Mouse (Mus musculus): ENCODE measurements at regions not wholly inside any gene's neighbourhood (a gene's known extent, or its start where the extent isn't known, plus 50 kb on each side); places are given as distances from the start of the nearest gene placed in this dataset.

- no peaks in the 10 kb centered on the region for H3K27me3 ChIP-seq (ENCODE audit: control insufficient read depth, insufficient read depth, low read length)
- H3K9me3 ChIP-seq (ENCODE audit: control insufficient read depth, low read length): no peaks in the 10 kb centered on the region
- H3K4me2 ChIP-seq (ENCODE audit: low read depth, low read length): no peak overlapping the region
- no peaks in the 10 kb centered on the region for H3K36me3 ChIP-seq (ENCODE audit: control insufficient read depth, insufficient read depth, low read length)
- H3K4me3 ChIP-seq (ENCODE audit: low read depth, low read length): no peak overlapping the region
- H3K4me1 ChIP-seq (ENCODE audit: control insufficient read depth, insufficient read depth, low read length): no peaks in the 10 kb centered on the region
- WGBS: 80% methylated on average over 7 of the region's 7 CpGs
- H3K27ac ChIP-seq (ENCODE audit: low read depth, low read length): no peak overlapping the region
- ATAC-seq (ENCODE audit: low read depth): no peak
- no peak overlapping the region for H3K9ac ChIP-seq (replicated peaks; ENCODE audit: low read depth, low read length)
These were observed 127.3 kb downstream of the CK137956 start for GRCm38 (mm10) chr4:127843421-127843820.

GRCm38 (mm10) chr4:127833668-127834067 lies 137.1 kb downstream of the CK137956 start:
- H3K4me3 ChIP-seq (ENCODE audit: low read depth, low read length): no peak overlapping the region
- H3K36me3 ChIP-seq (ENCODE audit: control insufficient read depth, insufficient read depth, low read length): no peaks in the 10 kb centered on the region
- WGBS: 89% methylated on average over 6 of the region's 6 CpGs
- no peaks in the 10 kb centered on the region for H3K9me3 ChIP-seq (ENCODE audit: control insufficient read depth, low read length)
- no peak overlapping the region for H3K9ac ChIP-seq (replicated peaks; ENCODE audit: low read depth, low read length)
- ATAC-seq (ENCODE audit: low read depth): no peak
- H3K4me2 ChIP-seq (ENCODE audit: low read depth, low read length): no peak overlapping the region
- H3K4me1 ChIP-seq (ENCODE audit: control insufficient read depth, insufficient read depth, low read length): no peaks in the 10 kb centered on the region
- no peak overlapping the region for H3K27ac ChIP-seq (ENCODE audit: low read depth, low read length)
- no peaks in the 10 kb centered on the region for H3K27me3 ChIP-seq (ENCODE audit: control insufficient read depth, insufficient read depth, low read length)

GRCm38 (mm10) chr4:127826988-127827387 lies 143.8 kb downstream of the CK137956 start:
- no peaks in the 10 kb centered on the region for H3K36me3 ChIP-seq (ENCODE audit: control insufficient read depth, insufficient read depth, low read length)
- H3K27me3 ChIP-seq (ENCODE audit: control insufficient read depth, insufficient read depth, low read length): no peaks in the 10 kb centered on the region
- no peak overlapping the region for H3K27ac ChIP-seq (ENCODE audit: low read depth, low read length)
- no peak for ATAC-seq (ENCODE audit: low read depth)
- H3K9ac ChIP-seq (replicated peaks; ENCODE audit: low read depth, low read length): no peak overlapping the region
- 95% methylated on average over 8 of the region's 8 CpGs for WGBS
- no peaks in the 10 kb centered on the region for H3K9me3 ChIP-seq (ENCODE audit: control insufficient read depth, low read length)
- H3K4me3 ChIP-seq (ENCODE audit: low read depth, low read length): no peak overlapping the region
- H3K4me2 ChIP-seq (ENCODE audit: low read depth, low read length): no peak overlapping the region
- H3K4me1 ChIP-seq (ENCODE audit: control insufficient read depth, insufficient read depth, low read length): no peaks in the 10 kb centered on the region

GRCm38 (mm10) chr4:127819501-127819900 lies 151.2 kb downstream of the CK137956 start:
- ATAC-seq (ENCODE audit: low read depth): no peak
- Histone ChIP-seq H3K27me3 (ENCODE audit: control insufficient read depth, insufficient read depth, low read length) (no peaks in the 10 kb centered on the region), H3K9ac (replicated peaks; ENCODE audit: low read depth, low read length) (no peak overlapping the region), H3K27ac (ENCODE audit: low read depth, low read length) (no peak overlapping the region), H3K36me3 (ENCODE audit: control insufficient read depth, insufficient read depth, low read length) (no peaks in the 10 kb centered on the region), H3K4me2 (ENCODE audit: low read depth, low read length) (no peak overlapping the region), H3K4me1 (ENCODE audit: control insufficient read depth, insufficient read depth, low read length) (no peaks in the 10 kb centered on the region), H3K4me3 (ENCODE audit: low read depth, low read length) (no peak overlapping the region), H3K9me3 (ENCODE audit: control insufficient read depth, low read length) (no peaks in the 10 kb centered on the region)
- WGBS: 81% methylated on average over 8 of the region's 8 CpGs

GRCm38 (mm10) chr4:127819009-127819408 lies 151.7 kb downstream of the CK137956 start:
- H3K4me2 ChIP-seq (ENCODE audit: low read depth, low read length): no peak overlapping the region
- H3K4me1 ChIP-seq (ENCODE audit: control insufficient read depth, insufficient read depth, low read length): no peaks in the 10 kb centered on the region
- H3K4me3 ChIP-seq (ENCODE audit: low read depth, low read length): no peak overlapping the region
- no peaks in the 10 kb centered on the region for H3K36me3 ChIP-seq (ENCODE audit: control insufficient read depth, insufficient read depth, low read length)
- WGBS: 75% methylated on average over 5 of the region's 5 CpGs
- no peak overlapping the region for H3K27ac ChIP-seq (ENCODE audit: low read depth, low read length)
- H3K9me3 ChIP-seq (ENCODE audit: control insufficient read depth, low read length): no peaks in the 10 kb centered on the region
- no peaks in the 10 kb centered on the region for H3K27me3 ChIP-seq (ENCODE audit: control insufficient read depth, insufficient read depth, low read length)
- ATAC-seq (ENCODE audit: low read depth): no peak
- H3K9ac ChIP-seq (replicated peaks; ENCODE audit: low read depth, low read length): no peak overlapping the region

- no peak overlapping the region for H3K27ac ChIP-seq (ENCODE audit: low read depth, low read length)
- no peak overlapping the region for H3K4me2 ChIP-seq (ENCODE audit: low read depth, low read length)
- H3K9ac ChIP-seq (replicated peaks; ENCODE audit: low read depth, low read length): no peak overlapping the region
- no peaks in the 10 kb centered on the region for H3K36me3 ChIP-seq (ENCODE audit: control insufficient read depth, insufficient read depth, low read length)
- H3K9me3 ChIP-seq (ENCODE audit: control insufficient read depth, low read length): no peaks in the 10 kb centered on the region
- no peaks in the 10 kb centered on the region for H3K4me1 ChIP-seq (ENCODE audit: control insufficient read depth, insufficient read depth, low read length)
- no peak for ATAC-seq (ENCODE audit: low read depth)
- no peaks in the 10 kb centered on the region for H3K27me3 ChIP-seq (ENCODE audit: control insufficient read depth, insufficient read depth, low read length)
- 89% methylated on average over 6 of the region's 6 CpGs for WGBS
- no peak overlapping the region for H3K4me3 ChIP-seq (ENCODE audit: low read depth, low read length)
These were observed 156.1 kb downstream of the CK137956 start for GRCm38 (mm10) chr4:127814631-127815030.

GRCm38 (mm10) chr4:127812047-127812545 lies 158.7 kb downstream of the CK137956 start:
- H3K27ac ChIP-seq (ENCODE audit: low read depth, low read length): no peak overlapping the region
- 57% methylated on average over 3 of the region's 3 CpGs for WGBS
- no peaks in the 10 kb centered on the region for H3K27me3 ChIP-seq (ENCODE audit: control insufficient read depth, insufficient read depth, low read length)
- no peak overlapping the region for H3K4me3 ChIP-seq (ENCODE audit: low read depth, low read length)
- no peaks in the 10 kb centered on the region for H3K36me3 ChIP-seq (ENCODE audit: control insufficient read depth, insufficient read depth, low read length)
- no peak for ATAC-seq (ENCODE audit: low read depth)
- no peak overlapping the region for H3K4me2 ChIP-seq (ENCODE audit: low read depth, low read length)
- H3K9ac ChIP-seq (replicated peaks; ENCODE audit: low read depth, low read length): no peak overlapping the region
- no peaks in the 10 kb centered on the region for H3K9me3 ChIP-seq (ENCODE audit: control insufficient read depth, low read length)
- no peaks in the 10 kb centered on the region for H3K4me1 ChIP-seq (ENCODE audit: control insufficient read depth, insufficient read depth, low read length)

- Histone ChIP-seq H3K36me3 (ENCODE audit: control insufficient read depth, insufficient read depth, low read length) (no peaks in the 10 kb centered on the region), H3K9me3 (ENCODE audit: control insufficient read depth, low read length) (no peaks in the 10 kb centered on the region), H3K27ac (ENCODE audit: low read depth, low read length) (no peak overlapping the region), H3K4me2 (ENCODE audit: low read depth, low read length) (no peak overlapping the region), H3K4me1 (ENCODE audit: control insufficient read depth, insufficient read depth, low read length) (no peaks in the 10 kb centered on the region), H3K27me3 (ENCODE audit: control insufficient read depth, insufficient read depth, low read length) (no peaks in the 10 kb centered on the region), H3K9ac (replicated peaks; ENCODE audit: low read depth, low read length) (no peak overlapping the region), H3K4me3 (ENCODE audit: low read depth, low read length) (no peak overlapping the region)
- WGBS: 89% methylated on average over 7 of the region's 7 CpGs
- ATAC-seq (ENCODE audit: low read depth): no peak
These were observed 159.7 kb downstream of the CK137956 start for GRCm38 (mm10) chr4:127810899-127811510.

GRCm38 (mm10) chr4:127809006-127809405 lies 161.7 kb downstream of the CK137956 start:
- Histone ChIP-seq H3K9me3 (ENCODE audit: control insufficient read depth, low read length) (no peaks in the 10 kb centered on the region), H3K4me3 (ENCODE audit: low read depth, low read length) (no peak overlapping the region), H3K4me1 (ENCODE audit: control insufficient read depth, insufficient read depth, low read length) (no peaks in the 10 kb centered on the region), H3K36me3 (ENCODE audit: control insufficient read depth, insufficient read depth, low read length) (no peaks in the 10 kb centered on the region), H3K27ac (ENCODE audit: low read depth, low read length) (no peak overlapping the region), H3K27me3 (ENCODE audit: control insufficient read depth, insufficient read depth, low read length) (no peaks in the 10 kb centered on the region), H3K4me2 (ENCODE audit: low read depth, low read length) (no peak overlapping the region), H3K9ac (replicated peaks; ENCODE audit: low read depth, low read length) (no peak overlapping the region)
- no peak for ATAC-seq (ENCODE audit: low read depth)
- WGBS: 68% methylated on average over 6 of the region's 6 CpGs
